Mouse (Mus musculus) E14TG2a.4 (cell line): ENCODE measurements around the gene Kif16b.

ENCODE experiments used
- H3K27me3 ChIP-seq: 2 replicates; pipeline ENCODE4 v1.6.1; 2014; ENCODE audit warnings: low read length, control low read depth; ENCODE audit not compliant: insufficient read depth
- H3K36me3 ChIP-seq: 2 replicates; pipeline ENCODE4 v1.6.1; 2014; ENCODE audit warnings: low read length, control low read depth; ENCODE audit not compliant: insufficient read depth
- H3K4me1 ChIP-seq: replicated peaks from 2 replicates; pipeline ENCODE4 v1.6.1; 2014; ENCODE audit warnings: low read depth, low read length, control low read depth
- H3K4me3 ChIP-seq: replicated peaks from 2 replicates; pipeline ENCODE4 v1.5.1; 2014; ENCODE audit warnings: mild to moderate bottlenecking, low read length
- H3K9me3 ChIP-seq: 2 replicates; pipeline ENCODE4 v1.6.1; 2014; ENCODE audit warnings: low read length, control low read depth
- CTCF ChIP-seq: conservative IDR thresholded peaks from 2 replicates; pipeline ENCODE4 v1.5.1; 2014; ENCODE audit warnings: low read length
- NANOG ChIP-seq: IDR thresholded peaks from 2 replicates; pipeline ENCODE4 v1.6.1; 2014; ENCODE audit warnings: borderline replicate concordance, low read length, mixed read lengths
- POU5F1 ChIP-seq: IDR thresholded peaks from 2 replicates; pipeline ENCODE4 v1.6.1; 2014; ENCODE audit warnings: low read length, borderline replicate concordance

The Kif16b gene

DNA sequence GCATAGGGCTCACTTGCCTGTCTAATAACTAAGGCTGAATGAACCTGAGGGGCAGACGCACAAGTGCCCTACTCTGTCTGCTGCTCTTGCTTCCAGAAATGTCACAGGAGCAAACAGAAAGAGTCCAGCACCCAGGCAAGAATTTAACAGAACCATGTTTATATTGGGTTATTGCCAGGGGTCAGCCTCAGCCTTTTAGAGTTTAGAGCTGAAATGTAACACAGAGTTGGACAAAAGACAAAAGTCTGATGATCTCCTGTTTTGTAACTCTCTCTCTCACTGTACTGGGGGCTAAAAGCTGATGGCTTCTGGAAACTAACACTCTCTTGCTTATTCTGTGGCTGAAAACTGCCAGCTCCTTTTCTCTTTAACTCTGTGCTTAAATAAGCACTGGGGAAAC, 63.2 kb downstream of the Kif16b start:
- TF ChIP-seq POU5F1 (no peak), CTCF (no peak), NANOG (no peak)
- Histone ChIP-seq H3K36me3 (peaks cover 5% of the 10 kb centered on the region; the same call in 1 of the 2 replicates), H3K4me1 (peaks cover under 1% of the 10 kb centered on the region; the same call in 1 of the 2 replicates), H3K4me3 (no peak overlapping the region), H3K27me3 (no peaks in the 10 kb centered on the region), H3K9me3 (peaks cover 14% of the 10 kb centered on the region)

DNA sequence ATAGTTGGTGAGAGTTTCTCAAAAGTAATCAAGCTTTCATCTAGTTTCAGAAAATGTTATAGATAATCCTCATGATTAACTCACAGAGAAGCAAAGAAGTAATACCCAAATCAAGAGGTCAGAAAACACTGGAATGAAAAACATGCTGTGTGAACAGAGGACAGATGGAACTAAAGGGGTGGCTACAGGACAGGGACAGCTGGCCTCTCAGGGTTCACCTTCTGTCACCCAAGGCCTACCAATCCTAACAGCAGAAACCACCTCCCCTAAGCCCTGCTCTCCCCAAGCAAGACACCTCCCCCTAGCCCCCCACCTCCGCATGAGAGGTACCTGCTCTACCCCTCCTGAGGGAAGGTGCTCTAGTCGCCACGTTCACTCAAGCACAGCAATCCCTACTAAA, 66.6 kb downstream of the Kif16b start:
- no peak for TF ChIP-seq NANOG
- no peak for TF ChIP-seq CTCF
- H3K36me3 ChIP-seq, result peaks cover 5% of the 10 kb centered on the region; the same call in 1 of the 2 replicates
- H3K27me3 ChIP-seq, result no peaks in the 10 kb centered on the region
- H3K4me3 ChIP-seq, result no peak overlapping the region
- no peaks in the 10 kb centered on the region for H3K9me3 ChIP-seq
- H3K4me1 ChIP-seq, result peaks cover 13% of the 10 kb centered on the region

DNA sequence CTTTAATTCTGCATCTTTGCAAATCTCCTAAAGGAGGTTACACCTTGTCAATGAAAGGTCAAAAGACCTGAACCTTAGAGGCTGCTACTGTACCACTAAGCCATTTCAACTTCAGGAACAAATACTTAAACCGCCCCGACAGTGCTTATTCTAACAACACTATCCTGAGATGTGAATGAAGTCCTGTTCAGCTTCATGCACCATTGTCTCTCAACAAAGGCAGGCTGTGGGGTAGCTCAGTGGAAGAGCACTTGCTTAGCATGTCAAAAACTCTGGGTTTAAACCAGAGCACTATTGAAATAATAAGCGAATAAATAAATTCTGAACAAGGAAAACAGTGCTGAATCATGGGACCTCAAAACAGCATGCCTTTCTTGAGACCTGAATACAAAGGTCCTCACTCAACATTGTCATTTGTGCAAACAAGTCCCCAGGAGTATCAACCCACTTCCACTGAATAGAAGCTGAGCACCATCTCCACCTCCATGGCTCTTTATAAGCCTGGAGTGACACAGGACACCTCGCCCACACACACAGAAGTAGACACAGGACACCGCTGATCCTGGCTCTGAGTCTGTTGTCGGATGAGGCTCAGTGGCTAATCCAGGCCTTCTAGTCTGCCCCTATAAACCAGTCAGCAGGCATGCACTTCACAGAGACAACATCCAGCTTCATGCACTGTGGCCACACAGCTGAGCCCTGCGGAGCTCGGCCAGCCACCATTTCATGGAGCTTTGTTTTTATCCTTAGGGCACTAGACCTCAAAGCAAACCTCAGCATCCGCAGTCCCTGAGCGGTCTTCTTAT, 68.5 kb downstream of the Kif16b start:
- TF ChIP-seq POU5F1 (no peak), CTCF (no peak), NANOG (no peak)
- peaks cover 5% of the 10 kb centered on the region; the same call in 1 of the 2 replicates for H3K36me3 ChIP-seq
- H3K4me3 ChIP-seq, result no peak overlapping the region
- peaks cover 13% of the 10 kb centered on the region for H3K4me1 ChIP-seq
- no peaks in the 10 kb centered on the region for H3K9me3 ChIP-seq
- H3K27me3 ChIP-seq, result no peaks in the 10 kb centered on the region

DNA sequence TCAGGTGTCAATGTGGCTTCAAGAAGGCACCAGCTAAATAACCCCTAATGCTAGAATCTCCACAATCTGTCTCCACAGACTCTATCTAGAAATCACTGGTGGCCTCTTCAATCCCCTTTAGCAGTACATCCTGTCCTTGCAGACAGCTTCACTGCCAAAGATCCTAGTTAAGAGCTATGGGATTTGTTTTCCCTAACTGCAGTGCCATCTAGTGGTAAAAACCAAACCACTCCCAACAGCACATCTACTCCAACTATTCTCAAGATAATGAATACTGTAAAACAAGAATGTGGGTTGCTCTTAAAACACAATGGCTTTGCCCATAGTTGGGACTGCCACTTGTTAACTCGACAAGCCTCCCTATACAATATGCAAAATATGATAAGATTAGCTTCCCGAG, 88.3 kb downstream of the Kif16b start:
- no peaks in the 10 kb centered on the region for H3K9me3 ChIP-seq
- peaks cover 4% of the 10 kb centered on the region; the same call in 1 of the 2 replicates for H3K4me1 ChIP-seq
- no peaks in the 10 kb centered on the region for H3K27me3 ChIP-seq
- H3K4me3 ChIP-seq, result no peak overlapping the region
- H3K36me3 ChIP-seq, result no peaks in the 10 kb centered on the region
- peak; percentile 73 for TF ChIP-seq CTCF
- TF ChIP-seq NANOG, result no peak
- TF ChIP-seq POU5F1, result no peak

DNA sequence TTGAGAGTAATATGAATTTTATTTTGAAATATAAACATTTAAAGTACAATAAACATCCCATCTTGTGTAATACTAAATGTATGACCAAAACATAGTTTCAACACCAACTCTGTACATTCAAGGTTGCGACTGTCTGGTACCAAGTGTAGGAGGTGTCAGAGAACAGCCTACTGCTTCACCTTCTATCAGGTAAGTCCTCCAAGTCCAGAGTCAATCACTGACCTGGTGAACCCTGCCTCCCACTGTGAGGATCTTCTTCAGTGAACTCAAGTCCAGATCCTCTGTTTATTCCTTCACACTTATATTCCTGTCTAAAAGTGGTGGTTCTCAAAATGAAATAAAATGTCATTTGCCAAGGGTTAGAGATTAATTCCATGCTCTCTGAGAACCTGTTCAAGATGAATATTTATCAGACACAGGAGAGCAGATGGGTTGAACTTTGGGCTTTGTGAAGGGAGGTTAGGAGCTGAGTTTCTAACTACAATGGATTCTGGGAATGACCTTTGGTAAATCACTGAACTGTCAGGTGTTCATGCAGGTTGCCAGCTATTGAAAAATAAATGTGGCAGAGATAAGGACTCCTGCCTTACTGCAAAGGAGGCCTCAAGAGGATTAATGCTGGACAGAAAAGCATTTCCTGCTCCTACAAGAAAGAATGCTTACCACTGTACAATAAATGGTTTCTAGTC, 97.4 kb downstream of the Kif16b start:
- no peaks in the 10 kb centered on the region for H3K9me3 ChIP-seq
- no peaks in the 10 kb centered on the region for H3K4me1 ChIP-seq
- H3K4me3 ChIP-seq, result no peak overlapping the region
- H3K27me3 ChIP-seq, result no peaks in the 10 kb centered on the region
- H3K36me3 ChIP-seq, result no peaks in the 10 kb centered on the region
- no peak for TF ChIP-seq POU5F1

DNA sequence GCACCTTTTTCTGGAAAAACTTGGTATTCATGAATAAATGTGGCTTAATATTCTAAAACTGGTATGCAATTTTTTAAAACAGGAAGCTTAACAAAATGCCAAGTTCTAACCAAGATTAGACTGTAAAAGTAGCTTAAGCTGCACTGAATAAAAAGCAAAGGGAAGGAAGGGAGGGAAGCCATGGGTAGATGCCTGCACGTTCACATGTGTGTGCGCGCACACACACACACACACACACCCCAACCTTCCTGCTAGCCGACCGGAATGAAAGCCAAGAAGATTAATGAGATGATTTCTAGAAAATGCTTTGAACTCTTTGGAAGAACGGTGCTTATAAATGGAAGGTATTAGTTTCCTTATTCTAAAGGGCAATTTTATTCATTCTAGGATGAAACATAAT, 104.0 kb downstream of the Kif16b start:
- Histone ChIP-seq H3K4me1 (no peaks in the 10 kb centered on the region), H3K36me3 (no peaks in the 10 kb centered on the region), H3K9me3 (no peaks in the 10 kb centered on the region), H3K27me3 (no peaks in the 10 kb centered on the region), H3K4me3 (no peak overlapping the region)
- TF ChIP-seq CTCF (no peak), NANOG (no peak), POU5F1 (no peak)

DNA sequence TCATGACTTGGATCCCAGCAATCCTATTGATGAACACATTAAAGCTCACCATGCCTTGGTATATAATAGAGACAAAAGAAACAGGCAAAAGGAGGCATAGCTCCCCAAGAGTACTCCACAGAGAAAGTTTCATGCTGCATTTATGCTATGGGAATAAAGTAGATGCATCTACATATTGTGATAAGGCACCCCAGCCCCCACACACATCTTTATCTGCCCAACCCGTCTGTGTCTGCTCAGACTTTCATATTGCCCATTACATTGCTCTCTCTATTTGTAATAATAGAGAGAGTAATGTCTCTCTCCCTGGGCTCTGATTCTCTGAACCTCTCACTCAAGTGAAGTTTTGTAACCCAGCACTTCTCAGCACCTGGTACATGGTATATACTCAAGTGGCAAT, 126.0 kb downstream of the Kif16b start:
- Histone ChIP-seq H3K4me3 (no peak overlapping the region), H3K27me3 (no peaks in the 10 kb centered on the region), H3K36me3 (no peaks in the 10 kb centered on the region), H3K9me3 (no peaks in the 10 kb centered on the region), H3K4me1 (no peaks in the 10 kb centered on the region)
- TF ChIP-seq POU5F1 (no peak), NANOG (no peak), CTCF (no peak)

DNA sequence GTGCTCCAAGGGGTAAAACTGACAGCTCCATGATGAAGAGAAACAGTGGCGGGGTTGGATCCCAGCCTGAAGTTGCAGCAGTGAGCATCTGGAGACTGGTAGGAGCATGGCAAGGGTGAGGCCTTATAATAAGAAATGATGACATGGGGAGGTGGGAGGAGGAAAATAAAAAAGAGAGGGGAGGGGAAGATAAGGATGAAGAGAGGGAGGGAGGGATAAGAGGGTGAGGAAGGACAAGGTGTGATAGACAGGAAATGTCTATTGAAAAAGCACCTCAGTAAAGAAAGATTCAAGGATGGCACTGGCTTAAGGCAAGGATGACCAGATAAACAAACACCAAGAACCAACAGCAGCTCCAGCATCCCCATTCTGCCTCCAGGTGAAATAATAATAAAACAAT, 126.6 kb downstream of the Kif16b start:
- TF ChIP-seq NANOG (no peak), POU5F1 (no peak), CTCF (no peak)
- no peaks in the 10 kb centered on the region for H3K4me1 ChIP-seq
- no peak overlapping the region for H3K4me3 ChIP-seq
- no peaks in the 10 kb centered on the region for H3K9me3 ChIP-seq
- no peaks in the 10 kb centered on the region for H3K27me3 ChIP-seq
- no peaks in the 10 kb centered on the region for H3K36me3 ChIP-seq
